Mouse (Mus musculus): ENCODE results near the gene E2f4. TPM values are rescaled to one million over a fixed set of nuclear protein-coding genes. Genes with fewer than 3 reads are reported as not detected.

The E2f4 gene
- total RNA-seq, 1 experiment from 2014 or later, result 55.3 TPM

DNA sequence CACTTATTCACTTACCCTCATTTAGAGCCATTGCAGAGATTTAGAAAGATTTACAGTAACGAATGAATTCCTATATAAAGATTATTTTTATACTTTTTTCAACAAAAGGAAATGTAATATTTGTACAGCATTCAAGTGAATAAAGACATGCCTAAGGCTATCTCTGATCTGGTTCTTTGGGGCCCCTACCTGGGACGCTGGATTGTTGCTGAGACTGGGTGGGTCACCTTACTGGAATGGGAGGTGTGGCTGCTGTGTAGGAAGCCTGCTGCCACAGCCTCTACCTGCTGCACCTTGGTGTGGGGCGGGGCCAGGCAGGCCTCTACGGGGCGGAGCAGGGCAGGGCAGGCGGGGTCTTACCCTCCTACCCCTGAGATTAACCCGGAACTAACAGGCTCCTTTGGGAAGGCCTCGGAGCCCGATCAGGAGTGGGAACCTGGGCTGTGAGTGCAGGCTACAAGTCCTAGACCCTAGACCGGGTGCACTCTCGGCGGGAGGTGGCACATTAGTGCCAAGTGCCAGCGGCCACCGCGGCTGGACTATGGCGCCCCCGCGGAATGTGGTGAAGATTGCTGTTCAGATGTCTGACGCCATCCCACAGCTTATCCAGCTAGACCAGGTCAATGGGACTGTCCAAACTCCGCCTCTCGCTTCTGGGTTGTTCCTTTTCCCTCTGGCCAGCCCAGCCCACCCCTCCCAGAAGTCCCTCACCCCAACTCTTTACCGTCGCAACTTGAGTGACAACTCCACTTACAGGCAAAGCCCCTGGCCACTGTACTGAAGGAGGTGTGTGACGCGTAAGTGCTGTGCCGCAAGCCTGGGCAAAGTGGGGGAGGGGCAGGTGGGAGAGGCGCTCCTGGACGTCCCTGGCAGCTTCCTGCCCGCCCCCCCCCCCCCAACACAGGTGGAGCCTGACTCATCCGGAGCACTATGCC lies 8.0 kb downstream of the E2f4 start, which contains the start of gene Elmo3:
Gene Elmo3 (plus strand): TSS at position 391 of the 935 bp plus-strand sequence.
- peak; percentile 17 to 46; a peak in 3 of 4 replicates for ATAC-seq (replicated peaks in 1 of 2; ENCODE audit: insufficient read depth in 1 of 2, low FRiP score in 2 of 2, low TSS enrichment in 1 of 2, low read depth in 1 of 2, poor library complexity in 2 of 2, severe bottlenecking in 2 of 2)

DNA sequence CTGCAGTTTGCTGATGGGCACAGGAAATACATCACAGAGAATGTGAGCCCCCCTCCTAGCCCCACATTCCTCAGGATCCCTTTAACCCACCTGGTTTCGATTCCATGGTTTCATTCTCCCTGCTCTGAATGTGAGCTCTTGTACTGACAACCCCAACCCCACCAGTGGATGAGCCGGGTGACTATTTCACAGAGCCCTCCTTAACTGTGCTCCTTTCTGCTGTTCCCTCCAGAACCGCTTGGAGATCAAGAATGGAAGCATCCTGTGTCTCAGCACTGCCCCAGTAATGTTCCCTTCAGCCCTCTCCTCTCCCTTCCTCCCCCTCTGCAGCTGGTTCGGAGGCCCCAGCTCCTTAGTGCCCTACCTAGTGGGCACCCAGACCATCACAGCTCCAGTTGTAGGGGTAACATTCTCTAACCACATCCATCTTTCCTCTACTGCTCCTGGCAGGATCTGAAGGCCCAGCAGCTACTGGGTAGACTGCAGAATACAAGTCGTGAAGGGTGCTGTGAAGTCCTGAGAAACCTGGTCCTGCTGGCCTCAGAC lies 8.8 kb downstream of the E2f4 start:
- no peak for ATAC-seq (replicated peaks in 1 of 2; ENCODE audit: insufficient read depth in 1 of 2, low FRiP score in 2 of 2, low TSS enrichment in 1 of 2, low read depth in 1 of 2, poor library complexity in 2 of 2, severe bottlenecking in 2 of 2)

- no peak for ATAC-seq (replicated peaks in 1 of 2; ENCODE audit: insufficient read depth in 1 of 2, low FRiP score in 2 of 2, low TSS enrichment in 1 of 2, low read depth in 1 of 2, poor library complexity in 2 of 2, severe bottlenecking in 2 of 2)
Observed at GRCm38 (mm10) chr8:105307670-105308069, 10.2 kb downstream of the E2f4 start.

GRCm38 (mm10) chr8:105308428-105308827 lies 11.0 kb downstream of the E2f4 start:
- no peak for ATAC-seq (replicated peaks in 1 of 2; ENCODE audit: insufficient read depth in 1 of 2, low FRiP score in 2 of 2, low TSS enrichment in 1 of 2, low read depth in 1 of 2, poor library complexity in 2 of 2, severe bottlenecking in 2 of 2)

GRCm38 (mm10) chr8:105309142-105309847 lies 11.8 kb downstream of the E2f4 start:
- no peak for ATAC-seq (replicated peaks in 1 of 2; ENCODE audit: insufficient read depth in 1 of 2, low FRiP score in 2 of 2, low TSS enrichment in 1 of 2, low read depth in 1 of 2, poor library complexity in 2 of 2, severe bottlenecking in 2 of 2)

DNA sequence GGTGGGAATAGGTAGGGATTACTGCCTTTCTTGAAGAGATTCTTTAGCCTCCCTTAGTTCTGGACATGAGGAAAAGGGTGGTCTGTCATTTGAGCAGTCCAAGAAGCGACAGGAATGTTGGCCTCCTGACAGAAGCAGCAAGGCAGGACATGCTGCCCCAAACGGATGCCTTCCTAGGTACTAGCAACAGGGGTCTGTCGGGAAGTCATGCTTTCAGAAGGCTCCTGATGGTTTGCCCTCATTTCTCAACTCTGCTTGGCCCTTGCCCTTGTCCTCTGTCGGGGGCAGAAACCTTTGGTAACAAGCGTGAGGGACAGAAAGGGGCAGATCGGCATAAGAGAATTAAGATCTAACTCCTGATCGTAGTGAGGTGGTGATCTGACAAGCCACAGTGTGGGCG lies 12.7 kb downstream of the E2f4 start:
- no peak for ATAC-seq (replicated peaks in 1 of 2; ENCODE audit: insufficient read depth in 1 of 2, low FRiP score in 2 of 2, low TSS enrichment in 1 of 2, low read depth in 1 of 2, poor library complexity in 2 of 2, severe bottlenecking in 2 of 2)

DNA sequence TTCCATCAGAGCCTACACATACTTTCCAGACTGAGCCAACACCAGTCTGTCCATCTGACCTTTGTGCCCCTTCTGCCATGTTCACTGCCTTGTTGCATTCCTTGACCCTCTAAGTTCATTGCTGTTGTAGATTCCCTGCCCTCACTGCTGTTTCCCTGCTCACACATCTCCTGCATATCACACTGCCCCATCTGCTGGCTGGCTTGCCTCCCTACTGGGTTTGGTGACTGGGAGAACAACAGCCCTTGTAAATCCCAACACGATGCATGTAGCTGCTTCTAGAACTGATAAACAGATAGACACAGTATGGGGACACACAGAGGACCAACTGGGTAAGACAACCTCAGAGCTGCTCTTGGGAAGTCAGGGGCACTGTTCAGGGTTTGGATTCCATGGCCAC lies 14.3 kb downstream of the E2f4 start:
- peak in 1 of 2 experiments; percentile 16; a peak in 1 of 4 replicates for ATAC-seq (replicated peaks in 1 of 2; ENCODE audit: insufficient read depth in 1 of 2, low FRiP score in 2 of 2, low TSS enrichment in 1 of 2, low read depth in 1 of 2, poor library complexity in 2 of 2, severe bottlenecking in 2 of 2)

GRCm38 (mm10) chr8:105312891-105313481 lies 15.5 kb downstream of the E2f4 start:
- peak in 1 of 2 experiments; percentile 14; a peak in 1 of 4 replicates for ATAC-seq (replicated peaks in 1 of 2; ENCODE audit: insufficient read depth in 1 of 2, low FRiP score in 2 of 2, low TSS enrichment in 1 of 2, low read depth in 1 of 2, poor library complexity in 2 of 2, severe bottlenecking in 2 of 2)

- no peak for ATAC-seq (replicated peaks in 1 of 2; ENCODE audit: insufficient read depth in 1 of 2, low FRiP score in 2 of 2, low TSS enrichment in 1 of 2, low read depth in 1 of 2, poor library complexity in 2 of 2, severe bottlenecking in 2 of 2)
Observed at GRCm38 (mm10) chr8:105313622-105314402, 16.3 kb downstream of the E2f4 start.

DNA sequence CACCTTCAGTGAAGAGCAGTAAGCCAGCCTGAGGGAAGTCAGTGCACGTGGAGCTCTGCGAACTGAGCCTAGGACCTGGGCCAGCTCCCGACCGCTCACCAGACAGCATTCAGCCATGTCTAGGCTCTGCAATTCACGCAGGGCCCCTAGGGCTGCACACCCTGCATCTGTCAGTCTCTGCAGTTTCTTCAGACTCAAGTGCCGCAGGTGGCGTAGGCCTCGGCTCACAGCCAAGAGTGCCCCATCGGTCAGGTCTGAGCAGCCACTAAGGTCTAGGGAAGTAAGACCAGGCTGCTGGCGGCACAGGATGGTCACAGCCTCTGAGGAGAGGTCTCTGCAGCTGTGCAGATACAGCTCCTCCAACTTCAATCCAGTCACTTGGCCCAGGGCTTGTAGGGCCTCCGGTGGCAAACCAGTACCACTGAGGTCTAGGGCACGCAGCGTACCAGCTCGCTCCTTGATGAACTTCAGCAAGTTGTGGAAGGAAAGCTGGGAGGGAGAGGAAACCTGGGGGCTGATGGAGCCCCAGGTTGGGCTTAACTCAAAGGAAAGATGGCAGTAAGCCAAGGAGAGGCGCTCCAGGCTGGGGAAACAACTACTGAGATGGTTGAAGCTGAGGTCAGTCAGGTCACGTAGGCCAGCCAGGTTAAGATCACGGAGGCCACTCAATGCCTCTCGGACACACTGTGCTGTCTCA lies 17.8 kb downstream of the E2f4 start:
- ATAC-seq (replicated peaks in 1 of 2; ENCODE audit: insufficient read depth in 1 of 2, low FRiP score in 2 of 2, low TSS enrichment in 1 of 2, low read depth in 1 of 2, poor library complexity in 2 of 2, severe bottlenecking in 2 of 2), result no peak

DNA sequence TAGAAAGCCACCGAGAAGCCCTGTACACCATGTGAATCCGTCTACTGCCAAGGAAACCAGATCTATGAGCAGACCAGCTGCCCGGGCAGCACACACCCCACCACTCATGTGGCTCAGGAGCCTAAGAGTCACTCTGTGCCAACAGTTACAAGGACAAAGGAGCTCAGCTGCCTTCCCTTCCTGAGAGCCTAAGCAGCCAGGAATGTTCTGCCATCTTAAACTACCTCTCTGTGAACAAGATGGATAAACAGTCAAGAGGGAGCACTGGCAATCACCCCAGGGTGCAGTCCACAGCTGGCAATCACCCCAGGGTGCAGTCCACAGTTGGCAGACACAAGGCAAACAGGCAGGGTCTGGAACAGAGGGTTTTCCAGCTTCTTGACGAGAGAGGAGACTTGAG lies 20.5 kb downstream of the E2f4 start:
- no peak for ATAC-seq (replicated peaks in 1 of 2; ENCODE audit: insufficient read depth in 1 of 2, low FRiP score in 2 of 2, low TSS enrichment in 1 of 2, low read depth in 1 of 2, poor library complexity in 2 of 2, severe bottlenecking in 2 of 2)

DNA sequence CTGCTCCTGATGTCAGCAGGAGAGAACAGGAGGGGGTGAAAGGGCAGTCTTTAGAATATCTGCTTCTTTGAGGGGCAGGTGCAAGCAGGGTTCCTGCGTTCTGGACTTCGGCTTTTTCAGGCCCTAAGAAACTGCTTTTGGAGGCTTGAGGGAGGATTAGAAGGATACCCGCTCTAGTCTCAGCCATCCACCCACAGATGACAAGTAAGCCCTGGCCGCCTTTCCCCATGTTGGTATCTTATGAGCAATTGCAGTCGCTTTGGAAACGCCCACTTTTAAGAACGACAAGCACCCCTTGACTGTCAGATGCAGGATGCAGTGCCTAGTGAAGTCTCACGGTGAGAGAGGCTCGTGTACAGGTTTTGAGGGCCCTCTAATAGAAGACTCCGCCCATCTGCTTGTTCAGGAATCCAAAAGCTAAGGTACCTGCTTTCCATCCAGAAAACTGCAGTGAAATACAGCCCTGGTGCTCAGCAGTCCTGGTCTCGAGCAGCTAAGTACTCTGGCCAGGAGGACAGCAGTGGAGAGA lies 21.3 kb downstream of the E2f4 start:
- no peak for ATAC-seq (replicated peaks in 1 of 2; ENCODE audit: insufficient read depth in 1 of 2, low FRiP score in 2 of 2, low TSS enrichment in 1 of 2, low read depth in 1 of 2, poor library complexity in 2 of 2, severe bottlenecking in 2 of 2)

GRCm38 (mm10) chr8:105323183-105323582 lies 25.7 kb downstream of the E2f4 start:
- ATAC-seq (replicated peaks in 1 of 2; ENCODE audit: insufficient read depth in 1 of 2, low FRiP score in 2 of 2, low TSS enrichment in 1 of 2, low read depth in 1 of 2, poor library complexity in 2 of 2, severe bottlenecking in 2 of 2), result no peak

DNA sequence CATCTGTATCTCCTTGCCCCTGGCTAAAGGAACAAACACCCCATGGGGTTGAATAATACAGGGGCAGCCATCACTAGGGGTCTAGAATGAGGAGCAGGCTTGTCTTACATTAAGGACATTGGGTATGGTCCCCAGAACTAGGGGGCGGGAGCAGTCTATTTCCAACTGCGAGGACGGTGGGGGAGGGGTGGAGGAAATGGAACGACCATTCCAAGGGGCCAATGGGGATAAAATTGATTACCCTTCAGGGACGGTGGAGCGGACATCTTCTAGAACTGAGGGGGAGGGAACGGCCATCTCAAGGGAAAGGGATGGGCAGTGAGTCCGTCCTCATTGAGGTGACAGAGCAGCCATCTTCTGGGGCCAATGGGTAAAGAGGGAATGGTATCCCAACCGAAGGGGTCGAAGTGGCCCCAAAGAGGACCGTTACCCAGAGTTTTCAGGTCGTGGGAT lies 28.2 kb downstream of the E2f4 start:
- ATAC-seq (replicated peaks in 1 of 2; ENCODE audit: insufficient read depth in 1 of 2, low FRiP score in 2 of 2, low TSS enrichment in 1 of 2, low read depth in 1 of 2, poor library complexity in 2 of 2, severe bottlenecking in 2 of 2), result no peak; a peak in 1 of 4 replicates

DNA sequence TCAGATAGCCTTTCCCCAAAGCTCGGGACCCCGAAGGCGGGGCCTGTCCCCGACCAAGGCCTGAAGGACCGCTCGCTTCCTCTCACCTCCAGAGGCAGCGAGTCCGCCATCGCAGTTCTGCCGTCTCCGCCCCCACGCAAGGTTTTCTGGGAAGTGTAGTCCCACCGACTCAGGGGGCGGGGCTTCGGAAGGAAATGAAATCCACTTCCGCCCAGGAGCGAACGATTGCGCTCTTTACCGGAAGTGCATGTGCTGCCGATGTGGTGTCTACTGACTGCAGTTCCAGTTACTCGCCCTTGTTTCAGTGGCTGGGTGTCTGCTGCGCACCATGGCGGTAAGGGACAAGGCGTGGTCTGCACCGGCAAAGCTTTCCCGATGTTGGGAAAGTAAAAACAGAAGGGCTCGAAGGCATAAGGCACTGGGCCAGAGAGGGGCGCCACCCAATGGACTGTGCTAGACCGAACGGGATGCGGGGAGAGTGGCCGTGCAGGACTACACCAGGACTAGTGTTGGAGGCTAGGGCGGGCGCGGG lies 28.7 kb downstream of the E2f4 start, which contains the start of the genes Lrrc29 and Tmem208:
Gene Lrrc29 (minus strand): TSS at position 138 of the 532 bp plus-strand sequence.
Gene Tmem208 (plus strand): TSS at position 214 of the 532 bp plus-strand sequence.
- peak; percentile 94 to 96 for ATAC-seq (replicated peaks in 1 of 2; ENCODE audit: insufficient read depth in 1 of 2, low FRiP score in 2 of 2, low TSS enrichment in 1 of 2, low read depth in 1 of 2, poor library complexity in 2 of 2, severe bottlenecking in 2 of 2)

- ATAC-seq (replicated peaks in 1 of 2; ENCODE audit: insufficient read depth in 1 of 2, low FRiP score in 2 of 2, low TSS enrichment in 1 of 2, low read depth in 1 of 2, poor library complexity in 2 of 2, severe bottlenecking in 2 of 2), result no peak
Observed at GRCm38 (mm10) chr8:105326968-105327367, 29.5 kb downstream of the E2f4 start.
